Comparison of ENCODE assay signal across 22 mouse cellular contexts in the genomic region with DNA sequence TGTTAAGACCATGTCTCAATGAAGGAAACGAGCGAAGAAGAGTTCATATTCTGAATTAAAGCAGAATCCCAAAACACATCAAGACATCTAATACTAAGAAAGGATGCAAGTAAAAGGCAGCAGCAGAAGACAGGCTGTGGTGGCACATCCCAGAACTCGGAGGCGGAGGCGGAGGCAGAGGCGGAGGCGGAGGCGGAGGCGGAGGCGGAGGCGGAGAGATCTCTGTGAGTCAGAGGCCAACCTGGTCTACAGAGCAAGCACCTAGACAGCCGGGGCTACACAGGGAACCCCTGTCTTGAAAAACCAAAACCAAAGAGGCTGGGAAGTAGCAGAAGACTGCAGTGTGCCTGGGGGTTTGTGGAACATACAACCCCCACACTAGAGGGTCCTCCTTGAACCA. TPM values are rescaled to one million over a fixed set of nuclear protein-coding genes. Genes with fewer than 3 reads are reported as not detected.
A peak's percentile ranks its signal among the peaks of the same experiment; 100 is the strongest.
DNase-seq lines count a peak whose midpoint lies in the region.
"Had no signal": no experiment of that assay in that cellular context is flagged by ENCODE, and none has a peak within 500 bp of the region (broad histone marks: within the 10 kb centered on the region; RNA-seq: fewer than 3 reads in every experiment).

No protein-coding gene starts in this region.

- DNase-seq in adrenal gland, adult 2 months = peak; percentile 44
- DNase-seq in adrenal gland, adult 18-20 months (ENCODE audit: low spot score in 2 of 2) = no peak
- peak; percentile 65 for DNase-seq in CD4-positive, CD25-positive, alpha-beta regulatory T cell, adult 2 months (ENCODE audit: low read depth, low spot score)
- DNase-seq in R1 (ENCODE audit: low read depth, low spot score) = peak; percentile 45
- DNase-seq in induced T-regulatory cell, adult 2 months (ENCODE audit: low read depth) = peak; percentile 59
- no peak for DNase-seq in embryonic facial prominence, embryonic 10.5 days (ENCODE audit: low spot score)
- no peak for DNase-seq in gastrocnemius, postnatal 4 days (ENCODE audit: low spot score in 2 of 2)
- no peak for DNase-seq in gastrocnemius, postnatal 10 days
- DNase-seq: adrenal gland, adult 8-10 months; adrenal gland, postnatal 36 days; cerebellum, adult 2 months; cerebellum, postnatal 10 days; heart, postnatal 36 days; kidney, adult 2 months had no signal

- 94% methylated on average over 12 of the region's 12 CpGs for WGBS in embryonic facial prominence, embryonic 10.5 days

- no peaks in the 10 kb centered on the region for H3K27me3 ChIP-seq in embryonic facial prominence, embryonic 10.5 days (replicated peaks; ENCODE audit: low read depth, poor library complexity, severe bottlenecking)
- H3K27me3 ChIP-seq: embryonic facial prominence, embryonic 15.5 days; forebrain, embryonic 15.5 days; heart, embryonic 13.5 days; hindbrain, embryonic 15.5 days; intestine, embryonic 15.5 days; Patski had no signal

- H3K4me3 ChIP-seq in embryonic facial prominence, embryonic 10.5 days = no peak overlapping the region
- H3K4me3 ChIP-seq: embryonic facial prominence, embryonic 15.5 days; erythroblast, embryonic 14.5 days; forebrain, embryonic 10.5 days; forebrain, embryonic 15.5 days; heart, embryonic 13.5 days; hindbrain, embryonic 15.5 days; intestine, embryonic 15.5 days had no signal

- H3K4me1 ChIP-seq in embryonic facial prominence, embryonic 10.5 days = no peaks in the 10 kb centered on the region
- H3K4me1 ChIP-seq: embryonic facial prominence, embryonic 15.5 days; forebrain, embryonic 15.5 days; hindbrain, embryonic 15.5 days; intestine, embryonic 15.5 days had no signal

- H3K36me3 ChIP-seq in embryonic facial prominence, embryonic 10.5 days (replicated peaks) = no peaks in the 10 kb centered on the region
- H3K36me3 ChIP-seq: embryonic facial prominence, embryonic 15.5 days; forebrain, embryonic 10.5 days; forebrain, embryonic 15.5 days; heart, embryonic 13.5 days; hindbrain, embryonic 15.5 days; intestine, embryonic 15.5 days had no signal

- H3K27ac ChIP-seq in embryonic facial prominence, embryonic 10.5 days (replicated peaks) = no peak overlapping the region
- H3K27ac ChIP-seq: embryonic facial prominence, embryonic 15.5 days; forebrain, embryonic 10.5 days; forebrain, embryonic 15.5 days; hindbrain, embryonic 15.5 days; intestine, embryonic 15.5 days had no signal

- no peaks in the 10 kb centered on the region for H3K9me3 ChIP-seq in embryonic facial prominence, embryonic 10.5 days
- H3K9me3 ChIP-seq: embryonic facial prominence, embryonic 15.5 days; forebrain, embryonic 10.5 days; forebrain, embryonic 15.5 days; heart, embryonic 13.5 days; hindbrain, embryonic 15.5 days; intestine, embryonic 15.5 days had no signal

RNA-seq across cellular contexts. Expression of a gene that starts 6.8 kb away (rescaled TPM):
- total RNA-seq in adrenal gland, adult 2 months (2021) = 10 to 100 TPM; 36.5 to 40.5 TPM
- 3.8 and 5.1 TPM in 2 replicates for polyA plus RNA-seq in adrenal gland, adult 2 months (2012; rRNA removed)
- 10 to 100 TPM; 25.6 to 40.2 TPM for total RNA-seq in adrenal gland, adult 18-20 months (2021)
- polyA plus RNA-seq in embryonic facial prominence, embryonic 10.5 days (2016; fragmentation: Nextera tagmentation; extraction: Ambion mirVana) = 52.6 and 59.1 TPM in 2 replicates
- 10 to 100 TPM; 27.2 to 28.2 TPM for total RNA-seq in gastrocnemius, postnatal 4 days (2021)
- total RNA-seq in gastrocnemius, postnatal 10 days (2021) = 10 to 100 TPM; 15.0 to 19.2 TPM
- polyA plus RNA-seq: erythroblast, embryonic 14.5 days had no signal

Comparison
In these comparisons a context has a peak if more than half of its experiments do, and no peak if none do; other contexts are left out.
1. DNase-seq: peak in adrenal gland, adult 2 months (single experiment), CD4-positive, CD25-positive, alpha-beta regulatory T cell, adult 2 months (single experiment), R1 (single experiment) and induced T-regulatory cell, adult 2 months (single experiment); none in adrenal gland, adult 18-20 months (0 of 2), embryonic facial prominence, embryonic 10.5 days (single experiment), gastrocnemius, postnatal 4 days (0 of 2) and gastrocnemius, postnatal 10 days (single experiment).